Mouse (Mus musculus): Measurements from ENCODE around the gene N4bp1.

- TF ChIP-seq CTCF (IDR thresholded peaks at IDR 0.05; ENCODE audit: low read depth) (no peak), EP300 (IDR thresholded peaks at IDR 0.05; ENCODE audit: low read depth) (no peak)
These were observed 22.2 kb downstream of the N4bp1 start for GRCm38 (mm10) chr8:86862837-86863236.

Data from heart, postnatal 0 days (tissue).